Mouse (Mus musculus): ENCODE measurements around the gene Rnase11. TPM values are rescaled to one million over a fixed set of nuclear protein-coding genes. Genes with fewer than 3 reads are reported as not detected.

Gene Rnase11
- polyA plus RNA-seq, 1 experiment from 2014 or later: not detected

DNA sequence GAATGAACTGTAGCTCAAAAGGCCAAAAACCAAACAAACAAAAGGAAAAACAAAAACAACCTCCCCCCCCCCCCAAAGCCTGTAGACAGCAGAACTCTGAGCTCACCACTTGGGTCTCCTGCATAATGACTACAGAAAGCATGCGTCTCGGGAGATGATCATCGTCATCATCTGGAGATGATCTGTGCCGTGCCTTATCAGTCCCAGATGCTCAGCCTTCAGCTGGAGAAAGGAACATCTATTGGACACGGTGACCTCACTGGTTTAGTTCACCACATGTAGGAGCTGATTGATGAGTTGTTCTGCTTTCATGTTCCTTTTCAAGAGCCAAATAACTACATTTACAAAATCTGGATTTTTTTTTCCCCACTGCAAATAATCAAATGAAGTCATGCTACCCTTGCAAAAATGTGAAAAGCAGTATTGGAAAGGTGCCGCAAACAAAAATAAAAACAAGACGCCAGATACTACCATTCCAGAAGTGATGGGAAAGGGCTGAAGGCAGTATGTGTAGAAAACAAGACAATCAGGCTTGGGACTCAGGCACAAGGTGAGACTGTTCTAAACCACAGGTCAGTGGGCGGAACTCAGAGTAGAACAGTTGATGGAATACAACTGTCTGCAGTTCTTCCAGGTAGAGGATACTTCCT lies 42.7 kb downstream of the Rnase11 start, which contains the start of gene Rnase10:
Gene Rnase10 (plus strand): TSS at position 600 of the 650 bp plus-strand sequence.
- Histone ChIP-seq H3K4me2 (ENCODE audit: low read depth, low read length) (peak within 1 kb of the TSS; percentile 16; the same call in 1 of the 2 replicates), H3K4me1 (ENCODE audit: control insufficient read depth, insufficient read depth, low read length) (peaks cover 5% of the 10 kb centered on the region; the same call in 1 of the 2 replicates), H3K36me3 (ENCODE audit: control insufficient read depth, insufficient read depth, low read length) (no peaks in the 10 kb centered on the region), H3K9me3 (replicated peaks; ENCODE audit: control insufficient read depth, low read length) (no peaks in the 10 kb centered on the region; the same call in 1 of the 2 replicates), H3K27me3 (ENCODE audit: control insufficient read depth, insufficient read depth, low read length) (no peaks in the 10 kb centered on the region), H3K4me3 (replicated peaks; ENCODE audit: low read length) (no peak within 1 kb of the TSS), H3K9ac (ENCODE audit: low read length) (no peak within 1 kb of the TSS), H3K27ac (ENCODE audit: low read length) (peak within 1 kb of the TSS; percentile 88)
- 74% methylated on average over 8 of the region's 8 CpGs for WGBS
- ATAC-seq (ENCODE audit: insufficient read depth, low FRiP score): no peak

Other genes starting within 250 kb of the Rnase11 start
- not detected in 2 replicates for gene Ccnb1ip1, start 242.4 kb downstream of the Rnase11 start, polyA plus RNA-seq (2015; fragmentation: Nextera tagmentation; extraction: Ambion mirVana)
- gene Parp2, start 242.3 kb downstream of the Rnase11 start, polyA plus RNA-seq (2015; fragmentation: Nextera tagmentation; extraction: Ambion mirVana): 56.4 and 62.2 TPM in 2 replicates
- 9.7 and 11.5 TPM in 2 replicates for gene Tep1, start 179.6 kb downstream of the Rnase11 start, polyA plus RNA-seq (2015; fragmentation: Nextera tagmentation; extraction: Ambion mirVana)
- gene Klhl33, start 152.7 kb downstream of the Rnase11 start, polyA plus RNA-seq (2015; fragmentation: Nextera tagmentation; extraction: Ambion mirVana): 0.26 and 0.49 TPM in 2 replicates
- gene Osgep, start 125.3 kb downstream of the Rnase11 start, polyA plus RNA-seq (2015; fragmentation: Nextera tagmentation; extraction: Ambion mirVana): 130 and 140 TPM in 2 replicates
- gene Apex1, start 125.2 kb downstream of the Rnase11 start, polyA plus RNA-seq (2015; fragmentation: Nextera tagmentation; extraction: Ambion mirVana): 149 and 166 TPM in 2 replicates
- 45.2 and 47.6 TPM in 2 replicates for gene Pip4p1, start 119.3 kb downstream of the Rnase11 start, polyA plus RNA-seq (2015; fragmentation: Nextera tagmentation; extraction: Ambion mirVana)
- 74.9 and 75.2 TPM in 2 replicates for gene Pnp, start 119.1 kb downstream of the Rnase11 start, polyA plus RNA-seq (2015; fragmentation: Nextera tagmentation; extraction: Ambion mirVana)
- gene Gm49342, start 105.6 kb downstream of the Rnase11 start, polyA plus RNA-seq (2015; fragmentation: Nextera tagmentation; extraction: Ambion mirVana): not detected in 2 replicates
- gene Pnp2, start 94.2 kb downstream of the Rnase11 start, polyA plus RNA-seq (2015; fragmentation: Nextera tagmentation; extraction: Ambion mirVana): 0.69 and 1.6 TPM in 2 replicates
- gene Rnase10, start 42.4 kb downstream of the Rnase11 start, polyA plus RNA-seq (2015; fragmentation: Nextera tagmentation; extraction: Ambion mirVana): 0.23 and 0.54 TPM in 2 replicates
- not detected in 2 replicates for gene Rnase9, start 8.3 kb downstream of the Rnase11 start, polyA plus RNA-seq (2015; fragmentation: Nextera tagmentation; extraction: Ambion mirVana)
- gene Rnase12, start 7.5 kb upstream of the Rnase11 start, polyA plus RNA-seq (2015; fragmentation: Nextera tagmentation; extraction: Ambion mirVana): 0.45 TPM in 1 of 2 replicates, not detected in the other
- gene Olfr750, start 24.3 kb upstream of the Rnase11 start, polyA plus RNA-seq (2015; fragmentation: Nextera tagmentation; extraction: Ambion mirVana): not detected in 2 replicates
- gene Rnase4, start 40.9 kb upstream of the Rnase11 start, polyA plus RNA-seq (2015; fragmentation: Nextera tagmentation; extraction: Ambion mirVana): 151 and 166 TPM in 2 replicates
- gene Ang, start 41.0 kb upstream of the Rnase11 start, polyA plus RNA-seq (2015; fragmentation: Nextera tagmentation; extraction: Ambion mirVana): 39.4 and 41.6 TPM in 2 replicates
- not detected in 2 replicates for gene Eddm3b, start 64.3 kb upstream of the Rnase11 start, polyA plus RNA-seq (2015; fragmentation: Nextera tagmentation; extraction: Ambion mirVana)
- gene Rnase6, start 73.7 kb upstream of the Rnase11 start, polyA plus RNA-seq (2015; fragmentation: Nextera tagmentation; extraction: Ambion mirVana): 1.9 and 2.9 TPM in 2 replicates
- 117 and 170 TPM in 2 replicates for gene Rnase1, start 96.6 kb upstream of the Rnase11 start, polyA plus RNA-seq (2015; fragmentation: Nextera tagmentation; extraction: Ambion mirVana)
- gene Rnase2b, start 112.1 kb upstream of the Rnase11 start, polyA plus RNA-seq (2015; fragmentation: Nextera tagmentation; extraction: Ambion mirVana): not detected in 2 replicates
- not detected in 2 replicates for gene Ang2, start 149.0 kb upstream of the Rnase11 start, polyA plus RNA-seq (2015; fragmentation: Nextera tagmentation; extraction: Ambion mirVana)
- gene Ear14, start 153.2 kb upstream of the Rnase11 start, polyA plus RNA-seq (2015; fragmentation: Nextera tagmentation; extraction: Ambion mirVana): not detected in 2 replicates
- gene Rnase2a, start 205.9 kb upstream of the Rnase11 start, polyA plus RNA-seq (2015; fragmentation: Nextera tagmentation; extraction: Ambion mirVana): not detected in 2 replicates

Data from stomach, embryonic 16.5 days (tissue).